Mouse (Mus musculus) neural tube, embryonic 14.5 days (tissue): ENCODE data around the gene Mpig6b. TPM values are rescaled to one million over a fixed set of nuclear protein-coding genes. Genes with fewer than 3 reads are reported as not detected.
A peak's percentile ranks its signal among the peaks of the same experiment; 100 is the strongest.

Experiments used
- ATAC-seq: fragments of 200-750 bp; cut with Nextera tagmentation; 2 replicates; pipeline ENCODE4 v1.8.0; 2017; ENCODE audit warnings: low read depth, mild to moderate bottlenecking, moderate TSS enrichment, moderate library complexity
- H3K27ac ChIP-seq: fragments of 300-500 bp; sonication (generic); 2 replicates; pipeline ENCODE4 v1.5.1; 2014; ENCODE audit warnings: low read depth, mild to moderate bottlenecking, control low read depth, low read length, moderate library complexity, mixed read lengths
- H3K27me3 ChIP-seq: fragments of 300-500 bp; sonication (generic); 2 replicates; pipeline ENCODE4 v1.6.1; 2014; ENCODE audit warnings: low read length; ENCODE audit not compliant: control insufficient read depth, insufficient read depth
- H3K36me3 ChIP-seq: fragments of 300-500 bp; sonication (generic); 2 replicates; pipeline ENCODE4 v1.6.1; 2014; ENCODE audit warnings: low read length, mixed read lengths; ENCODE audit not compliant: control insufficient read depth, insufficient read depth
- H3K4me1 ChIP-seq: fragments of 300-500 bp; sonication (generic); 2 replicates; pipeline ENCODE4 v1.6.1; 2014; ENCODE audit warnings: low read length; ENCODE audit not compliant: control insufficient read depth, insufficient read depth
- H3K4me2 ChIP-seq: fragments of 300-500 bp; sonication (generic); 2 replicates; pipeline ENCODE4 v1.6.1; 2014; ENCODE audit warnings: mild to moderate bottlenecking, low read depth, low read length, control low read depth
- H3K4me3 ChIP-seq: fragments of 300-500 bp; sonication (generic); 2 replicates; pipeline ENCODE4 v1.5.1; 2014; ENCODE audit warnings: low read depth, low read length, control low read depth, mixed read lengths
- H3K9ac ChIP-seq: fragments of 300-500 bp; sonication (generic); replicated peaks from 2 replicates; pipeline ENCODE4 v1.6.1; 2014; ENCODE audit warnings: low read depth, mild to moderate bottlenecking, control low read depth, low read length, mixed read lengths
- H3K9me3 ChIP-seq: fragments of 300-500 bp; sonication (generic); 2 replicates; pipeline ENCODE4 v1.6.1; 2016; ENCODE audit warnings: low read length; ENCODE audit not compliant: control insufficient read depth
- WGBS: fragments of 180-500 bp; shearing (Covaris S2); extraction: QIAGEN DNeasy Blood & Tissue Kit; methylation state at CpG from one replicate; pipeline ENCODE4 v1.1.7; 2014; 5-methylcytosine and 5-hydroxymethylcytosine counted together
- polyA plus RNA-seq: library from polyadenylated mRNA; unstranded; fragments of >200 nt; fragmentation: Nextera tagmentation; extraction: Ambion mirVana; gene quantifications from 2 replicates; pipeline ENCODE4 v1.2.1, GENCODE M21; 2014

Mpig6b gene
- polyA plus RNA-seq, 1 experiment from 2014 or later = 0.15 TPM

DNA sequence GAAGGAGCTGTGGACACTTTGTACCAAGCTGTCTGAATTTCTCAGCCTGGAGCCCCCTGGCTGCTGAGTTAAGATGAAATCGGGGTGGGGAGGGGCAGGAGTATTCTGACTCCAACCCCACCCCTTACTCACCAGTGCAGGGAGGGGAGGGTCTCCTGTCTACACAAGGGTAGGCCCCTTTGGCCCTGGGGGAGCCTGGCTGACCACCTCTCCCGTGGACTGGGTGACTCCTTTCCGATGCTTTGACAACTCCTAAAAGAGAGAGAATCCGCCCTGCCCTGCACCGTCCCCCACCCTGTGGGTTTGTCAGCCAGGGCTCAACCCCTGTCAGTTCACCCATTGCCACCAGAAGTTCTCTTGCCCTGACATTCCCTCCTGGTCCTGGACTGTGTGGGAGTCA lies 39.8 kb downstream of the Mpig6b start:
- ATAC-seq = no peak
- 0 out of 2 replicates have a peak, but pooled peaks cover 2% of the 10 kb centered on the region for H3K4me1 ChIP-seq
- 87% methylated on average over 5 of the region's 5 CpGs for WGBS
- H3K36me3 ChIP-seq = no peaks in the 10 kb centered on the region
- no peaks in the 10 kb centered on the region for H3K27me3 ChIP-seq
- H3K4me3 ChIP-seq = no peak overlapping the region
- no peak overlapping the region for H3K9ac ChIP-seq
- H3K4me2 ChIP-seq = no peak overlapping the region
- H3K9me3 ChIP-seq = no peaks in the 10 kb centered on the region
- H3K27ac ChIP-seq = no peak overlapping the region

DNA sequence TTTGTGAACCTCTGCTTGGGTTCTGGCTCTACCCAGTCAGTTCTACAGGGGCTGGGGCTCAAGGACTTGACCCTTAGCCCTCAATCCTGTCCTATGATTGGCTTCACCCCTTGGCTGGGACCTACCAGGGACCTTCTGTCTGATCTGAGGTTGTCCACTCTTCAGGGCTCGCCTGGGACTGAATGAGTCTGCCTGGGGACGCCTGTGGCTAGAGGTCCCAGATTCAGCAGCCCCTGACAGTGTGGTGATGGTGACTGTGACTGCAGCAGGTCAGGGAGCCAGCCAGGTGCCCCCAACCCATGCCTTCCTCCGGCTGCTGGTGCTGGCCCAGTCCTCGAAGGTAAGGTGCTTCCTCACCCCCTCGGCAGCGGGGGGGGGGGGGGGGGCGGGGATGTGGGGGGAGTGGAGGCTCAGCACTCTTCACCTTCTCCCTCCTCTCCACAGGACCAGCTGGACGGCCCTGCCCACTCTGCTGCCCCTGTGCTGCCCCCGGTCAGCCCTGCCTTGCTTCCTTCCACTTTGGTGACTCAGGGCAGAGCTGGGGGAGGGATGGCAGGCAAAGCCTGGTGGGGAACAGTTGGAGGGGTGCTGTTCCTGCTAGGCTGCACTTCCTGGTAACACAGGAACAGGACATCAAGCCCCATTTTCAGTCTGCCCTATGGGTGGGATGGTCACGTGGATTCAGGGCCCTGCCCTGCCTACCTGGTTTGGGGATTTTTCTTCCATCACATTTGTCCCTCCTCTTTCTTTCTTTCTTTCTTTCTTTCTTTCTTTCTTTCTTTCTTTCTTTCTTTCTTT lies 41.1 kb downstream of the Mpig6b start:
- WGBS = 78% methylated on average over 5 of the region's 10 CpGs
- no peak overlapping the region for H3K4me3 ChIP-seq
- H3K9ac ChIP-seq = no peak overlapping the region
- no peak for ATAC-seq
- no peaks in the 10 kb centered on the region for H3K27me3 ChIP-seq
- H3K4me2 ChIP-seq = no peak overlapping the region
- H3K36me3 ChIP-seq = no peaks in the 10 kb centered on the region
- H3K9me3 ChIP-seq = no peaks in the 10 kb centered on the region
- 0 out of 2 replicates have a peak, but pooled peaks cover 2% of the 10 kb centered on the region for H3K4me1 ChIP-seq
- no peak overlapping the region for H3K27ac ChIP-seq

GRCm38 (mm10) chr17:35024261-35024660 lies 41.7 kb downstream of the Mpig6b start:
- no peaks in the 10 kb centered on the region for H3K4me1 ChIP-seq
- H3K9me3 ChIP-seq = no peaks in the 10 kb centered on the region
- H3K9ac ChIP-seq = no peak overlapping the region
- H3K27me3 ChIP-seq = no peaks in the 10 kb centered on the region
- no peaks in the 10 kb centered on the region for H3K36me3 ChIP-seq
- H3K4me2 ChIP-seq = no peak overlapping the region
- H3K27ac ChIP-seq = no peak overlapping the region
- WGBS = 82% methylated on average over 13 of the region's 13 CpGs
- no peak overlapping the region for H3K4me3 ChIP-seq
- no peak for ATAC-seq

DNA sequence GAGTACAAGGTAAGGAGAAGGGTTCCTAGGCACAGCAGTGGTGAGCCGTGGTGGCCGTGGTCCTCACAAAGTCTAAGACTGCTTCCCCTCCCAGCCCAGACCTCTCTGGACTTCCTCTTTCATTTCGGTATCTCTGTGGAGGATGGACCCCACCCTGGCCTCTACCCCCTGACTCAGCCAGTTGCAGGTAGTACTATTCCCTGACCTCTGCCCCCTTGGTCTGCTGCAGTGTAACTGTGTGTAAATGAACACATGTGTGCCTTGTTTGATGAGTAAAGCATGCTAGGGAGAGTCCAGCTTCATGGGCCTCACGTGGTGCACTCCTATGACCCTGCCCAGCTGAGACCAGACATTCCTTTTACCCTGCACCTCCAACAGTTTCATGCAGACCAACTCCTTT lies 42.2 kb downstream of the Mpig6b start:
- 84% methylated on average over 4 of the region's 4 CpGs for WGBS
- no peaks in the 10 kb centered on the region for H3K36me3 ChIP-seq
- H3K9ac ChIP-seq = no peak overlapping the region
- H3K4me3 ChIP-seq = no peak overlapping the region
- ATAC-seq = no peak
- no peak overlapping the region for H3K4me2 ChIP-seq
- H3K4me1 ChIP-seq = no peaks in the 10 kb centered on the region
- H3K27ac ChIP-seq = no peak overlapping the region
- no peaks in the 10 kb centered on the region for H3K27me3 ChIP-seq
- no peaks in the 10 kb centered on the region for H3K9me3 ChIP-seq

GRCm38 (mm10) chr17:35023221-35023620 lies 42.8 kb downstream of the Mpig6b start:
- WGBS = 89% methylated on average over 5 of the region's 5 CpGs
- Histone ChIP-seq H3K27me3 (no peaks in the 10 kb centered on the region), H3K9me3 (no peaks in the 10 kb centered on the region), H3K27ac (no peak overlapping the region), H3K4me3 (no peak overlapping the region), H3K9ac (no peak overlapping the region), H3K36me3 (no peaks in the 10 kb centered on the region), H3K4me2 (no peak overlapping the region), H3K4me1 (no peaks in the 10 kb centered on the region)
- ATAC-seq = no peak

DNA sequence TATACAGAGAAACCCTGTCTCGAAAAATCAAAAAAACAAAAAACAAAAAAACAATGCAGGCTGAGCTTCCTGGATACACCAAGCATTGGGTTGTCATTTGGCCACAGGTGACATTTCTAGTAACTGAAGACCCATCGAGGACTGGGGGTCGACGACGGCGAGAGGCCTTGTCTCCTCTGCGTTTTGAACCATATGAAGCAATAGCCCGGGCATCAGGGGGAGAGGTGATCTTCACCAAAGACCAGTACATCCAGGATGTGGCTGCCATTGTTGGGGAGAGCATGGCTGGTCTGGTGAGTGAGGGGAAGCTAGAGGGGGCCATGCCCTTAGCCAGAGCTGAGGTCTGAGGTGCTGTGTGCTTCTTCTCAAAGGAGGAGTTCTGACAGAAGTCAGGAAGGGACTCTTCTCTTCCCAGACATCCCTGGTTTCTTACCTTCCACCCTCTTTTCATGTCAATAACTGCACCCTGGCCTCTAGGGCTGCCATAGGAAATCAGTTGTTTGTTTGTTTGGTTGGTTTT lies 43.4 kb downstream of the Mpig6b start:
- no peak overlapping the region for H3K4me2 ChIP-seq
- H3K4me3 ChIP-seq = no peak overlapping the region
- no peaks in the 10 kb centered on the region for H3K36me3 ChIP-seq
- WGBS = 93% methylated on average over 8 of the region's 8 CpGs
- no peak overlapping the region for H3K9ac ChIP-seq
- no peak for ATAC-seq
- no peaks in the 10 kb centered on the region for H3K9me3 ChIP-seq
- H3K4me1 ChIP-seq = no peaks in the 10 kb centered on the region
- no peaks in the 10 kb centered on the region for H3K27me3 ChIP-seq
- no peak overlapping the region for H3K27ac ChIP-seq

DNA sequence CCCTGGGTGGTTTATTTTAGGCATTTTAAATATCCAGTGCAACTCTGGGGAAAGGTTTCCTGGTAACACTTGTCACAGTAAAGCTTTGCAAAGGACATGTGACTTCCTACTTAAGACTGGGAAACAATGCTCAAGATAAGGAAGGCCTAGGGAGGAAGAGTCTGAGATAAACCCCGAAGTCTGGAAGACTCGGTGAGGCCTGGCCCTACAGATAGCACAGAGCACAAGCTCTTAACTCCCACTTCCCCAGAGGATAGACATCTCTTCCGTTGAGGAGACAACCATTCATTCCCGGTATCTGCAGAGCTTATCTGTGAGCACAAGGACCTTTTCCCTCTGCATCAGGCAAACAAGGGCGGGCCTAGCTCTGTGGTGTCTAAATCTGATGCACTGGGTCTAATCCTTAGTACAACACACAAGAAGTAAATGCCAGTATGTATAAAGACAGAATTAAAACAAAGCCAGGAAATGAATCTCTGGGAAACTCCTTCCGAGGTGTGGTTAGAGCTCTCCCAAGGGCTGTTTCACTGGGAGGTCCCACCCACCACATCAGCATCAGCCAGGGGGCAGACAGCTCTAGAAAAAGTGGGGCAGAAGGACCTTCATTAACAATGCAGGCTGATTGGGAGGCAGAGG lies 44.0 kb downstream of the Mpig6b start:
- Histone ChIP-seq H3K4me2 (no peak overlapping the region), H3K36me3 (no peaks in the 10 kb centered on the region), H3K27ac (no peak overlapping the region), H3K4me1 (no peaks in the 10 kb centered on the region), H3K9me3 (no peaks in the 10 kb centered on the region), H3K27me3 (no peaks in the 10 kb centered on the region), H3K4me3 (no peak overlapping the region), H3K9ac (no peak overlapping the region)
- ATAC-seq = no peak
- WGBS = 77% methylated on average over 6 of the region's 6 CpGs

- no peak overlapping the region for H3K4me2 ChIP-seq
- no peaks in the 10 kb centered on the region for H3K9me3 ChIP-seq
- ATAC-seq = peak; percentile 44; the same call in 1 of the 2 replicates
- H3K4me1 ChIP-seq = no peaks in the 10 kb centered on the region
- 8% methylated on average over 17 of the region's 17 CpGs for WGBS
- H3K9ac ChIP-seq = no peak overlapping the region
- peaks cover 4% of the 10 kb centered on the region; the same call in 1 of the 2 replicates for H3K36me3 ChIP-seq
- no peak overlapping the region for H3K4me3 ChIP-seq
- no peaks in the 10 kb centered on the region for H3K27me3 ChIP-seq
- H3K27ac ChIP-seq = no peak overlapping the region
Observed at GRCm38 (mm10) chr17:35021163-35021808, 44.7 kb downstream of the Mpig6b start.

DNA sequence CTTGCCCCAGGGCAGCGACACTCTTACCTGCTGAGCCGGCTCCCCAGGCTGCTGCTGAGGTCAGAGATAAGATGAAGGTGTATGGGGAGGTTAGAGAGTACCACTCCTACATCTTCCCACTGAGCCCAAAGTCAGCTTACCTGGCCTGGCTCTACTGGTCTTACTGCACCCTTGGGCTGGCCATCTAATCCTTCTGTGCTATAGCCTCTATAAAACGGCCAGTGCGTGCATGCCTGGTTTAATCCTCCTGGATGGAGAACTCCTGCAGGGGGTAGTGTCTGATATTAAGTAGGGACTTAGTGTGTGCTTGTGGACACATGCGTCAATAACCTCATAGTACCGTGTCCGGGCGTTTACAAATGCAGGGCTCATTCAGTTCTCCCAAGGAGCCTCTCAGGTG lies 45.4 kb downstream of the Mpig6b start:
- Histone ChIP-seq H3K36me3 (peaks cover 8% of the 10 kb centered on the region), H3K4me1 (no peaks in the 10 kb centered on the region), H3K4me2 (no peak overlapping the region), H3K27me3 (no peaks in the 10 kb centered on the region), H3K4me3 (no peak overlapping the region), H3K27ac (no peak overlapping the region), H3K9me3 (no peaks in the 10 kb centered on the region), H3K9ac (no peak overlapping the region)
- 86% methylated on average over 8 of the region's 8 CpGs for WGBS
- ATAC-seq = no peak
